Mouse (Mus musculus) midbrain, postnatal 0 days (tissue): Measurements from ENCODE around the gene Sorcs1. TPM values are rescaled to one million over a fixed set of nuclear protein-coding genes. Genes with fewer than 3 reads are reported as not detected.

Source experiments
- ATAC-seq: fragments of 200-750 bp; cut with Nextera tagmentation; 2 replicates; pipeline ENCODE4 v1.8.0; 2017; ENCODE audit warnings: moderate number of reproducible peaks, mild to moderate bottlenecking, moderate TSS enrichment, moderate library complexity; ENCODE audit not compliant: low FRiP score
- DNase-seq: peaks from one replicate; pipeline ENCODE4 v3.0.0-alpha.2; 2015; ENCODE audit warnings: low spot score
- H3K27ac ChIP-seq: fragments of 300-500 bp; sonication (generic); 2 replicates; pipeline ENCODE4 v1.5.1; 2014; ENCODE audit warnings: low read depth, mild to moderate bottlenecking, low read length, mixed read lengths
- H3K27me3 ChIP-seq: fragments of 300-500 bp; sonication (generic); 2 replicates; pipeline ENCODE4 v1.6.1; 2014; ENCODE audit warnings: low read length, control low read depth, mixed read lengths; ENCODE audit not compliant: insufficient read depth
- H3K36me3 ChIP-seq: fragments of 300-500 bp; sonication (generic); 2 replicates; pipeline ENCODE4 v1.6.1; 2014; ENCODE audit warnings: low read length, control low read depth, mixed read lengths; ENCODE audit not compliant: insufficient read depth
- H3K4me1 ChIP-seq: fragments of 300-500 bp; sonication (generic); 2 replicates; pipeline ENCODE4 v1.6.1; 2014; ENCODE audit warnings: mild to moderate bottlenecking, control low read depth, antibody characterized with exemption, low read length, mixed read lengths; ENCODE audit not compliant: insufficient read depth
- H3K4me2 ChIP-seq: fragments of 300-500 bp; sonication (generic); 2 replicates; pipeline ENCODE4 v1.6.1; 2014; ENCODE audit warnings: low read depth, mild to moderate bottlenecking, low read length, mixed read lengths; ENCODE audit not compliant: poor library complexity, severe bottlenecking
- H3K4me3 ChIP-seq: fragments of 300-500 bp; sonication (generic); 2 replicates; pipeline ENCODE4 v1.5.1; 2014; ENCODE audit warnings: low read depth, mild to moderate bottlenecking, low read length, moderate library complexity
- H3K9ac ChIP-seq: fragments of 300-500 bp; sonication (generic); replicated peaks from 2 replicates; pipeline ENCODE4 v1.6.1; 2014; ENCODE audit warnings: mild to moderate bottlenecking, low read length, moderate library complexity, mixed read lengths; ENCODE audit not compliant: poor library complexity, severe bottlenecking
- H3K9me3 ChIP-seq: fragments of 300-500 bp; sonication (generic); 2 replicates; pipeline ENCODE4 v1.6.1; 2016; ENCODE audit warnings: low read length, control low read depth
- CTCF ChIP-seq: IDR thresholded peaks from 2 replicates; pipeline ENCODE4 v1.5.1; 2016; ENCODE audit warnings: antibody characterized with exemption, mild to moderate bottlenecking
- WGBS: fragments of 180-500 bp; shearing (Covaris S2); extraction: QIAGEN DNeasy Blood & Tissue Kit; methylation state at CpG from one replicate; pipeline ENCODE4 v1.1.7; 2014; 5-methylcytosine and 5-hydroxymethylcytosine counted together
- polyA plus RNA-seq: library from polyadenylated mRNA; unstranded; fragments of >200 nt; fragmentation: Nextera tagmentation; extraction: Ambion mirVana; gene quantifications from 2 replicates; pipeline ENCODE4 v1.2.1, GENCODE M21; 2015
- total RNA-seq: library from RNA; depleted of rRNA; stranded (reverse); fragments of >200 nt; gene quantifications from 2 replicates; pipeline ENCODE4 v1.2.3, GENCODE M21; 2014

Gene Sorcs1
- total and polyA plus RNA-seq, 2 experiments from 2014 or later, result 15.0 to 29.2 TPM

GRCm38 (mm10) chr19:50185769-50186715 lies 492.4 kb downstream of the Sorcs1 start:
- 35% methylated on average over 10 of the region's 10 CpGs for WGBS
- no peak overlapping the region for H3K4me3 ChIP-seq
- ATAC-seq, result no peak
- H3K4me2 ChIP-seq, result no peak overlapping the region
- H3K9me3 ChIP-seq, result no peaks in the 10 kb centered on the region
- no peak overlapping the region for H3K9ac ChIP-seq
- no peak for DNase-seq
- H3K4me1 ChIP-seq, result no peaks in the 10 kb centered on the region
- no peaks in the 10 kb centered on the region for H3K27me3 ChIP-seq
- H3K36me3 ChIP-seq, result no peaks in the 10 kb centered on the region
- TF ChIP-seq CTCF, result no peak
- no peak overlapping the region for H3K27ac ChIP-seq

GRCm38 (mm10) chr19:50184901-50185623 lies 493.4 kb downstream of the Sorcs1 start:
- DNase-seq, result peak; percentile 85
- Histone ChIP-seq H3K27ac (no peak overlapping the region), H3K36me3 (no peaks in the 10 kb centered on the region), H3K9me3 (no peaks in the 10 kb centered on the region), H3K4me3 (no peak overlapping the region), H3K9ac (no peak overlapping the region), H3K4me1 (no peaks in the 10 kb centered on the region), H3K4me2 (no peak overlapping the region), H3K27me3 (no peaks in the 10 kb centered on the region)
- ATAC-seq, result no peak
- 59% methylated on average over 21 of the region's 21 CpGs for WGBS
- peak; percentile 89 for TF ChIP-seq CTCF

DNA sequence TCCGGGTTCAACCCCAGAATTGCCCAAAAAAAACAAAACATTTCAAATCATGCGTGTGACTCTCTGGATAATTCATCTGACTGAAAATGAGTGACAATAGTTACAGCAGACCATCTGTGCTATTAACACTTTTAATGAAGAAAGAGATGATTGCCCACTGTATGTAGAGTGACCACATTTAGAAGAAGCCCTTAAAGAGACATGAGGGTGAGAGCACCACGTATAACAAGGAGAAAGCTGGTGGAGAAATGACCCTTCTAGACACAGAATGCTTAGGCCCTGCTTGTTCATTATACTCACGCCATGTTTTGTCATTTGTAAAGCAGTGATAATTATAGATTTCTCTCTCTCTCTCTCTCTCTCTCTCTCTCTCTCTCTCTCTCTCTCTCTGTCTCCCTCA lies 499.6 kb downstream of the Sorcs1 start:
- TF ChIP-seq CTCF, result no peak
- H3K9ac ChIP-seq, result no peak overlapping the region
- H3K4me2 ChIP-seq, result no peak overlapping the region
- no peak for DNase-seq
- H3K9me3 ChIP-seq, result no peaks in the 10 kb centered on the region
- no peak for ATAC-seq
- H3K27me3 ChIP-seq, result no peaks in the 10 kb centered on the region
- 82% methylated on average over 4 of the region's 4 CpGs for WGBS
- H3K36me3 ChIP-seq, result peaks cover 5% of the 10 kb centered on the region; the same call in 1 of the 2 replicates
- no peak overlapping the region for H3K4me3 ChIP-seq
- no peak overlapping the region for H3K27ac ChIP-seq
- H3K4me1 ChIP-seq, result no peaks in the 10 kb centered on the region

DNA sequence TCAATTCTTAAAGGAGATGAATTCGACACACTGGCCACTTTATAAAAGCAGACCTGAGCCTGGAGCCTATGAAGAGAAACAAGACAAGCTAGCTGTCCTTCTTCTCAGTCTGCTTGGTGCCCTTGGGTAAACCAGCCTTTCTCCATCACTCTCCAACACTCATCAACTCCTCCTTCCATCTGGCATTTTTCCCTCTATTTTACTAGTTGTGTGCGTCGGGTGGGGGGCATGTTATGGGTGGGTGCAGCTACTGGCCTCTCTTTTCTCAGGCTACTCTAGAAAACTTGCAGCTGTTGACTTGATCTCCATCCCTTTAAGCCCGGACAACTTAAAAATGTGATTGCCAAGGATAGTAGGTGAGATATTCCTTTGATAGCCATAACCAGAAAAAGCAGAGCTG lies 500.3 kb downstream of the Sorcs1 start:
- WGBS, result 92% methylated on average over 4 of the region's 4 CpGs
- H3K9ac ChIP-seq, result no peak overlapping the region
- H3K27me3 ChIP-seq, result no peaks in the 10 kb centered on the region
- H3K4me2 ChIP-seq, result no peak overlapping the region
- H3K4me3 ChIP-seq, result no peak overlapping the region
- no peaks in the 10 kb centered on the region for H3K9me3 ChIP-seq
- no peak overlapping the region for H3K27ac ChIP-seq
- DNase-seq (no peak), ATAC-seq (no peak)
- H3K36me3 ChIP-seq, result peaks cover 5% of the 10 kb centered on the region; the same call in 1 of the 2 replicates
- no peaks in the 10 kb centered on the region for H3K4me1 ChIP-seq
- TF ChIP-seq CTCF, result no peak

DNA sequence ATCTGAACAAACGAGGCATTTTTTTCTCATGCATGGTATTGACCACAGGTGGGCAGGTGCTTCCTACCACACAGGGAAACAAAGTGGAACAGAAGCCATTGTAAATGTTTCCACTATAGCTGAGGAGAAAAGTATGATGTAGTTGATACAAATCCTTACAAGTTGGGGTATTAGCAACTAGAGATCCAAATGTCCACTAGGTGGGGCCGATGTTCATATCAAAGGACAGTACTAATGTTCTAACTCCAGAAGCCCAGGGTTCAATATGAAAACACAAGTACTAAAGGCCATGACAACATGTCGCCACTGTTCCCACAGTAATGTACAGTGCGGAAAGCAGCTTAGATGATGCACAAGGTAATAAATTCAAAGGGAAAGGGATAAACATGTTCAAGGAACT lies 506.6 kb downstream of the Sorcs1 start:
- Histone ChIP-seq H3K27ac (no peak overlapping the region), H3K4me3 (no peak overlapping the region), H3K9me3 (no peaks in the 10 kb centered on the region), H3K4me1 (no peaks in the 10 kb centered on the region), H3K4me2 (no peak overlapping the region), H3K9ac (no peak overlapping the region), H3K36me3 (peaks cover 5% of the 10 kb centered on the region; the same call in 1 of the 2 replicates), H3K27me3 (no peaks in the 10 kb centered on the region)
- peak; percentile 46; the same call in 1 of the 2 replicates for TF ChIP-seq CTCF
- peak; percentile 25 for DNase-seq
- ATAC-seq, result no peak
- WGBS, result 75% methylated on average over 4 of the region's 4 CpGs

DNA sequence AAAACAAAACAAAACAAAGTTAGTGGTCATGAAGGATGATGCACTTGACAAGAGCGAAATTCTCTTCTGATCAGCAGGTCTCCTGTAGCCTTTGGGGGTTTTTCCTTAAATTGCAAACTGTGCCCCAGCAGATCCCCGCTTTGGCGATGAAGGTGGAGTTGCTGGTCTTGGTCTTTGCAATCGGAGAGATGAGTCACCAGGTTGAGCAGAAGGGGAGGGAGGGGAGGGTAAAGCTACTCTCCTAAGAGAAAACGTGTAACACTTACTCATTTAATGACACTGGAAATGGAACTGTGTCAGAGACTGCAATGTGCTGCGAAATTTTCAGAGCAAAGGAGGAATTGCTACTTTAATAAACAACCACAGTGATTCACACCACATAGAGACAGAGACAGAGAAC lies 527.3 kb downstream of the Sorcs1 start:
- no peak for TF ChIP-seq CTCF
- H3K4me2 ChIP-seq, result no peak overlapping the region
- WGBS, result 68% methylated on average over 6 of the region's 6 CpGs
- no peak overlapping the region for H3K4me3 ChIP-seq
- no peaks in the 10 kb centered on the region for H3K9me3 ChIP-seq
- H3K9ac ChIP-seq, result no peak overlapping the region
- no peaks in the 10 kb centered on the region for H3K36me3 ChIP-seq
- no peak for DNase-seq
- H3K4me1 ChIP-seq, result no peaks in the 10 kb centered on the region
- no peak for ATAC-seq
- no peak overlapping the region for H3K27ac ChIP-seq
- no peaks in the 10 kb centered on the region for H3K27me3 ChIP-seq
